Mouse (Mus musculus): Measurements from ENCODE around the gene Brs3.

Brs3 gene

GRCm38 (mm10) chrX:57042774-57043173, at the start of gene Brs3:
Brs3 (plus strand) TSS chrX:57043074.
- in situ Hi-C loops (cut with MseI, MboI), result no loop called here

- in situ Hi-C loops (cut with MseI, MboI), result no loop called here
Observed at GRCm38 (mm10) chrX:57012891-57013290, 30.0 kb upstream of the Brs3 start.

- in situ Hi-C loops (cut with MseI, MboI), result no loop called here
Observed at GRCm38 (mm10) chrX:57043869-57044268, 995 bp downstream of the Brs3 start.

GRCm38 (mm10) chrX:57052848-57053173, 9.9 kb downstream of the Brs3 start:
- in situ Hi-C loops (cut with MseI, MboI), result no loop called here

GRCm38 (mm10) chrX:57053174-57053992, 10.5 kb downstream of the Brs3 start, which contains the start of gene Htatsf1:
Htatsf1 (plus strand) TSS chrX:57053583.
- in situ Hi-C loops (cut with MseI, MboI), result no loop called here

- in situ Hi-C loops (cut with MseI, MboI), result no loop called here
Observed at GRCm38 (mm10) chrX:57053993-57054385, 11.1 kb downstream of the Brs3 start.

GRCm38 (mm10) chrX:57081496-57081895, 38.6 kb downstream of the Brs3 start:
- in situ Hi-C loops (cut with MseI, MboI), result no loop called here

- in situ Hi-C loops (cut with MseI, MboI), result no loop called here
Observed at GRCm38 (mm10) chrX:57087806-57088205, 44.9 kb downstream of the Brs3 start, which contains the start of gene Vgll1. Vgll1 (plus strand) TSS chrX:57088106.

Measured in mouse trophoblast stem cell (cell line).